Mouse (Mus musculus): Measurements from ENCODE around the gene Sh3d19.
A peak's percentile ranks its signal among the peaks of the same experiment; 100 is the strongest.

Sh3d19 gene

DNA sequence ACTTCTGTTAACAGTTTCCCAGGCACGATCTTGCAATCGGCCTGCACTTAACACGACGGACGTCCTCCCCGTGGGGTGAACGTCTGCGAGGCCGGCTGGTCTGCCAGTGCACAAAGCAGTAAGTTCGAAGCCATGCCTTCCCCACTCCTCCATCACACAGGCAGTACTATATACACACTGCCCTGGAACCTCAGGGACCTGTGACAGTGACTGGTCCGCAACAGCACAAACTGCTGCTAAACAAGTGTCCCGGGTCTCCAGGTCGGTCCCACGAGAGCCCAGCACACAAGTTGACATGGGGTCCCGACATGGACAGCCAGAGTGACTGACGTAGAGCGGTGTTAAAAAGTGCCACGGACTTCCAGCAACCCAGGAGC, 171.0 kb downstream of the Sh3d19 start:
- DNase-seq = peak in 1 of 2 experiments; percentile 10

DNA sequence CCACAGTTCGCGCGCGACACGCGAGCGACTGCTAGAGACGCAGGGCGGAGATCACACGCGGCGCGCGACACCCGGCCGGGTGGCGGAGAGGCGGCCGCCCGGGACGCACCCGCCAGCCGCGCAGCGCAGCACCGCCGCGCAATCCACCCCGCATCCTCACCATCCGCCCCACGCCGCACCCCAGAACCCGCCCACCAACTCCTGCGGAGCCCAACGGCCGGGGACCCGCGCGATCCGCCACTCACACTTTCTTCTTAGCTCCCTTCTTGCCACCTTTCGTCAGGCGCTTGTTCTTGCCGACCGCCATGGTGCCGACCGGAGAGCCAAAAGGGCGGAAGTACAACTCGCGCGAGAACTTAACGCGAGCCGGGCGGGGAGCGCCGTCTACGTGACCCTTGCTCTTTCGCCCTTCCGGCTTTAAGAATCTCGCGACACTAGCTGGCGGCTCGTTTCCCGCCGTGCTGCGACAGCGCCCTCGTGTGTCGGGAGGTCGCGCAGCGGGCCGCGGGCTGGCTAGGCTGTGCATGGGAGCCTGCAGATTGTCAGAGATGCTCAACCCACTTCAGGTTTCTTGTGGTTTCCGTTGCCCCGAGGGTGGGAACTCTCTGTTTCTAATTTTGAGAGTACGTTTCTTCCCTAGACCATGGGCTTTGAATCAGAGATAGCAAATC, 171.5 kb downstream of the Sh3d19 start, which contains the start of gene Rps3a1:
TSS of gene Rps3a1 (minus strand) at position 440 of the 671 bp plus-strand sequence.
- peak; percentile 97 to 98 for DNase-seq

DNA sequence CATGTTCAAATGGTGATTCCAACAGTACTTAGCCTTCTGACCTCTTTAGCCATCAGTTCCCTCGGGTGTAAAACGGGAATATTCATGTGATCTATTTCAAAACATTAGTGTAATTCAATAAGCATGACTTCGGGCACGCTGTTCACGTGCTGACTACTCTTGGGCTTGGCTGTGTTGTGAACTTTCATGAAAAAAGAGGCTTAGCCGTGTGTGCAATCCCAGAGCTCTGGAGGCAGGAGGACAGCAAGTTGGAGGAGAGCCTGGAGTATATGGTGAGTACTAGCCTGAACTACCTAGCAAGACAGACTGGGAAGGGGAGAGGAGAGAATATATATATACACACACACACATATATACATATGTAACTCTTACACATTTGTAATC, 172.0 kb downstream of the Sh3d19 start:
- no peak for DNase-seq

DNA sequence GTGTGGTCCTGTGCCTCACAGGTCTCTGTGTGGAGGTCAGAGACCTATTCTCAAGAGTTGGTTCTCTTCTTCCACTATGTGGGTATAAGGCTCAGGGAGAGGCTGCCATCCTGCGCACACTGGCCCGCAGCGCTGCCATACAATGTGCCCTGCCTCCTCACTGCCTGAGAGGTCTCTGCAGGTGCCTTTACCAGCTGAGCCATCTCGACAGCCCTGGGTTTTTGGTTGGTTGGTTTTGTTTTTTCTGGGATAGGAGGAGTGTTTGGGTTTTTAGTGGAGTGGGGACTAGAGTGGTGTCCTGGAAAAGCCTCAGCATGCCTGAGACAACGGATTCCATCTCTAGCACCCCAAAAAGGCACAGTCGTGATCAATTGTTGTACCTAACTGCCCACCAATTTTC, 172.4 kb downstream of the Sh3d19 start:
- DNase-seq = no peak

DNA sequence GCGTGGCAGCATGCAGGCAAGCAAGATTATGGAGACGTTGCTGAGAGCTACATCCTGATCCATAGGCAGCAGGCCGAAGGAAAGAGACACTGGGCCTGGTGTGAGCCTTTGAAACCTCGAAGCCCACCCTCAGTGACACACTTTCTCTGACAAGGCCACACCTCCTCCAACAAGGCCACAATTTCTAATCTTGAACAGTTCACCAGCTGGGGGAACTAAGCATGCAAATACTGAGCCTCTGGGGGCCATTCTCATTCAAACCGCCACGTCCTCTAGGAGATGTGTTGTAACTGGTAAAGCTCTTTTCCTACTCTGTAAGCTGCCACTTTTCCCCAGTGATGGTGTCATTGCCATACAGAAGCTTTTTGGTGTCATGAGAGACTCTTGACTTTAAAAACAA, 178.2 kb downstream of the Sh3d19 start:
- DNase-seq = no peak

DNA sequence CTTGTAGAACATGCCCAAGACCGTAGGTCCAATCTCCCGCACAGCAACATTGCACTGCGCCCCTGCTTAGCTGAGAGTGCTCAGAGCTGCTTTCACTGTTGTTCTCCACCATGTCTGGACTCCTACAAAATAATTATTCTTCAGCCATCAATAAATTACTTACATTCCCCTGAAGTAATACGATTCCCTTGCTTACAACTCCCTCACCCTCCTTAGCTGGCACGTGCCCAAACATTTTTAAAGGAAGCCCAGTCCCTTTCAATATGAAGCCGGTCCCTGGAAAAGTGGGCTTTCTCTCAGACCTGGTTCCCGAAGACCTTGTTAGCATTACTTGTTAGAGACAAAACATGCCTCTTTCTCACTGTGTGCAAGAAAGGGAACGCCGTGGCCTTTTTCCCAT, 178.6 kb downstream of the Sh3d19 start:
- DNase-seq = no peak

DNA sequence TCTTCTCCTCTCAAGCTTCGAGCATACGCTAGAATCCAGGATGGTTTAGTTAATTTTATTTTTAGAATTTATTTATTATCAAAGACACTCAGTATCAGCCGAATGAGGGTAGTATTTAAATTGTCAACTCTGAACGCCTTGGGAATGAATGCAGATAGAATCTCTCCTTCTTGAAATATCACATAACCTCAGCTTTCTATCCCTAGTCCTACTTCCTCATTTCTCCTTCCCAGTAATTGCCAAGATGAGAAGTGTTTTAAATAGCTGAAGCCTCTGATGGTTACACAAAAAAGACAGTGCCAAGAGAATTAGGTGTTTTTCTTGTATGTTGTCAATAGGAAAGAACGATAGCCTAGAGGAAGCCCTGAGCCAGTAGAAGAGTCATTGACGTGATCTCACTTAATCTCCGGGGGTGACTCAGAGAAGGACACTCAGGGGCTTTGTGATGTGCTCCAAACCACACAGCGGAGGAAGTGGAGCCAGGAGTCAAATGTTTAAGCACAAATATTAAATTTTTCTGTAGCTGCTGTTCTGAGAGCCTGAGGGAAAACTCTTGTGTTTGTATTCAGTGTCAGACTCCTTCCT, 198.0 kb downstream of the Sh3d19 start:
- DNase-seq = no peak

DNA sequence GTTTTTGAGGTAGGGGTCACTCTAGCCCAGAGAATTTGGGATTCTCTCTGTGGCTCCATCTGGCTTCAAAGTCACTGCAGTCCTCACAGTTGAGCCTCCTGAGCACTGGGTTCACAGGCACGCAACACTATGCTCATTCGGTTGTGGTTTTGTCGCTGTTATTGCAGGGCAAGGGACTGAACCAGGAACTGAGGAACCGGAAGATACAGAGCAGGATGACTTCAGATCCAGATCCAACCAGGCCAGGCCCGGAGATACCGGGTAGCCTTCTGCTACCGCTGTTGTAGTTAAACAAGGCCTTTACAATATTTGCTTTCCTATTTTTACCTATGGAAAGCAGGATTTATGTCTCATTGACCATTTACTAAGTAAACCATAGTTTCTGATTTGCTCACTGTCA, 208.8 kb downstream of the Sh3d19 start:
- DNase-seq = no peak

Data from lung, adult 18-20 months (tissue).